ENCODE assay signal across 8 mouse cellular contexts in genomic region chr14:25420001-25420690, GRCm38 (mm10). TPM values are rescaled to one million over a fixed set of nuclear protein-coding genes. Genes with fewer than 3 reads are reported as not detected.
DNase-seq lines count a peak whose midpoint lies in the region; ATAC-seq lines count a peak whose summit lies in the region.

No protein-coding gene starts in this region.

- peaks cover 2% of the 10 kb centered on the region; the same call in 1 of the 2 replicates for H3K27me3 ChIP-seq in heart, embryonic 10.5 days (ENCODE audit: insufficient read depth, poor library complexity, severe bottlenecking)
- no peaks in the 10 kb centered on the region for H3K27me3 ChIP-seq in heart, embryonic 12.5 days (replicated peaks)
- H3K27me3 ChIP-seq in midbrain, embryonic 14.5 days (ENCODE audit: control insufficient read depth, insufficient read depth, low read length): no peaks in the 10 kb centered on the region
- no peaks in the 10 kb centered on the region for H3K27me3 ChIP-seq in midbrain, embryonic 15.5 days (replicated peaks)

- DNase-seq in heart, embryonic 10.5 days (ENCODE audit: low spot score): no peak
- DNase-seq in midbrain, embryonic 14.5 days: no peak
- DNase-seq in right cerebral cortex, postnatal 25 days: no peak
- no peak for DNase-seq in embryo, embryonic 11 days
- DNase-seq in layer of hippocampus, adult 9-11 months: no peak

- H3K4me2 ChIP-seq in heart, embryonic 12.5 days: no peak overlapping the region
- no peak overlapping the region for H3K4me2 ChIP-seq in midbrain, embryonic 14.5 days (ENCODE audit: low read length)
- H3K4me2 ChIP-seq in midbrain, embryonic 15.5 days: no peak overlapping the region

- peaks cover 81% of the 10 kb centered on the region for H3K4me1 ChIP-seq in heart, embryonic 10.5 days
- peaks cover 68% of the 10 kb centered on the region for H3K4me1 ChIP-seq in heart, embryonic 12.5 days (replicated peaks)
- H3K4me1 ChIP-seq in midbrain, embryonic 14.5 days (ENCODE audit: control insufficient read depth, insufficient read depth, low read length): peaks cover 14% of the 10 kb centered on the region
- H3K4me1 ChIP-seq in midbrain, embryonic 15.5 days: peaks cover 10% of the 10 kb centered on the region

- ATAC-seq in heart, embryonic 12.5 days (ENCODE audit: insufficient number of reproducible peaks, low FRiP score): no peak
- ATAC-seq in midbrain, embryonic 14.5 days (ENCODE audit: low FRiP score, low TSS enrichment): no peak
- no peak for ATAC-seq in midbrain, embryonic 15.5 days (replicated peaks)
- ATAC-seq in megakaryocyte-erythroid progenitor cell, adult 5-6 weeks (replicated peaks; ENCODE audit: low FRiP score, low TSS enrichment, poor library complexity, severe bottlenecking): peak; percentile 38

- 69% methylated on average over 7 of the region's 7 CpGs for WGBS in heart, embryonic 10.5 days
- WGBS in heart, embryonic 12.5 days: 61% methylated on average over 7 of the region's 7 CpGs
- WGBS in midbrain, embryonic 14.5 days: 77% methylated on average over 7 of the region's 7 CpGs
- 81% methylated on average over 7 of the region's 7 CpGs for WGBS in midbrain, embryonic 15.5 days

- H3K4me3 ChIP-seq in heart, embryonic 10.5 days: no peak overlapping the region
- H3K4me3 ChIP-seq in heart, embryonic 12.5 days: no peak overlapping the region
- no peak overlapping the region for H3K4me3 ChIP-seq in midbrain, embryonic 14.5 days (replicated peaks; ENCODE audit: low read depth, low read length)
- H3K4me3 ChIP-seq in midbrain, embryonic 15.5 days: no peak overlapping the region

- no peaks in the 10 kb centered on the region for H3K9me3 ChIP-seq in heart, embryonic 10.5 days
- H3K9me3 ChIP-seq in heart, embryonic 12.5 days (replicated peaks): 0 out of 2 replicates have a peak, but pooled peaks cover 3% of the 10 kb centered on the region
- H3K9me3 ChIP-seq in midbrain, embryonic 14.5 days (ENCODE audit: control insufficient read depth, low read length): no peaks in the 10 kb centered on the region
- no peaks in the 10 kb centered on the region for H3K9me3 ChIP-seq in midbrain, embryonic 15.5 days

- H3K27ac ChIP-seq in heart, embryonic 10.5 days: peak overlapping the region; percentile 71
- no peak overlapping the region for H3K27ac ChIP-seq in heart, embryonic 12.5 days (ENCODE audit: poor library complexity, severe bottlenecking)
- 0 out of 2 replicates have a peak overlapping the region, but pooled peaks have one; percentile 85 for H3K27ac ChIP-seq in midbrain, embryonic 14.5 days (replicated peaks; ENCODE audit: low read depth, low read length)
- H3K27ac ChIP-seq in midbrain, embryonic 15.5 days: no peak overlapping the region

- H3K9ac ChIP-seq in heart, embryonic 12.5 days: no peak overlapping the region
- H3K9ac ChIP-seq in midbrain, embryonic 14.5 days (replicated peaks; ENCODE audit: low read length): no peak overlapping the region
- no peak overlapping the region for H3K9ac ChIP-seq in midbrain, embryonic 15.5 days

- H3K36me3 ChIP-seq in heart, embryonic 10.5 days: no peaks in the 10 kb centered on the region
- no peaks in the 10 kb centered on the region for H3K36me3 ChIP-seq in heart, embryonic 12.5 days
- no peaks in the 10 kb centered on the region for H3K36me3 ChIP-seq in midbrain, embryonic 14.5 days (ENCODE audit: control insufficient read depth, insufficient read depth, low read length)
- no peaks in the 10 kb centered on the region for H3K36me3 ChIP-seq in midbrain, embryonic 15.5 days (replicated peaks)

RNA-seq across cellular contexts. Expression of gene Zmiz1, which starts 38.8 kb away (rescaled TPM):
- 38.1 and 45.8 TPM in 2 replicates for polyA plus RNA-seq in heart, embryonic 10.5 days (2016; fragmentation: Nextera tagmentation; extraction: Ambion mirVana)
- 34.2 and 41.4 TPM in 2 replicates for polyA plus RNA-seq in heart, embryonic 12.5 days (2016; fragmentation: Nextera tagmentation; extraction: Ambion mirVana)
- polyA plus RNA-seq in midbrain, embryonic 14.5 days (2014; fragmentation: Nextera tagmentation; extraction: Ambion mirVana): 73.1 and 91.0 TPM in 2 replicates
- 77.3 and 78.8 TPM in 2 replicates for polyA plus RNA-seq in midbrain, embryonic 15.5 days (2015; fragmentation: Nextera tagmentation; extraction: Ambion mirVana)
- 51.3 and 56.9 TPM in 2 replicates for total RNA-seq in megakaryocyte-erythroid progenitor cell, adult 5-6 weeks (2014; fragmentation: Nextera tagmentation)
- 6.7 and 12.6 TPM in 2 replicates for total RNA-seq in megakaryocyte-erythroid progenitor cell, adult 5-6 weeks (2017)

Comparison
In these comparisons a context has a peak if more than half of its experiments do, and no peak if none do; other contexts are left out.
1. H3K27ac ChIP-seq: peak in heart, embryonic 10.5 days (single experiment) and midbrain, embryonic 14.5 days (single experiment); none in heart, embryonic 12.5 days (single experiment) and midbrain, embryonic 15.5 days (single experiment).